Mouse (Mus musculus) midbrain, embryonic 12.5 days (tissue): ENCODE data around the gene Pdcd6ip. TPM values are rescaled to one million over a fixed set of nuclear protein-coding genes. Genes with fewer than 3 reads are reported as not detected.

Experiments used
- polyA plus RNA-seq: library from polyadenylated mRNA; unstranded; fragments of >200 nt; fragmentation: Nextera tagmentation; extraction: Ambion mirVana; gene quantifications from 2 replicates; pipeline ENCODE4 v1.2.1, GENCODE M21; 2016

Gene Pdcd6ip
- polyA plus RNA-seq, 1 experiment from 2014 or later, result 57.9 TPM

Other genes with a start within 250 kb of the Pdcd6ip start
- 78.8 and 87.4 TPM in 2 replicates for gene Clasp2, start 33.2 kb upstream of the Pdcd6ip start, polyA plus RNA-seq
- gene Ubp1, start 222.7 kb upstream of the Pdcd6ip start, polyA plus RNA-seq, result 47.5 and 50.7 TPM in 2 replicates